Mouse (Mus musculus): ENCODE data around the gene Zfp950. TPM values are rescaled to one million over a fixed set of nuclear protein-coding genes. Genes with fewer than 3 reads are reported as not detected.

Gene Zfp950
- total RNA-seq, 1 experiment from 2014 or later = 50.5 TPM

DNA sequence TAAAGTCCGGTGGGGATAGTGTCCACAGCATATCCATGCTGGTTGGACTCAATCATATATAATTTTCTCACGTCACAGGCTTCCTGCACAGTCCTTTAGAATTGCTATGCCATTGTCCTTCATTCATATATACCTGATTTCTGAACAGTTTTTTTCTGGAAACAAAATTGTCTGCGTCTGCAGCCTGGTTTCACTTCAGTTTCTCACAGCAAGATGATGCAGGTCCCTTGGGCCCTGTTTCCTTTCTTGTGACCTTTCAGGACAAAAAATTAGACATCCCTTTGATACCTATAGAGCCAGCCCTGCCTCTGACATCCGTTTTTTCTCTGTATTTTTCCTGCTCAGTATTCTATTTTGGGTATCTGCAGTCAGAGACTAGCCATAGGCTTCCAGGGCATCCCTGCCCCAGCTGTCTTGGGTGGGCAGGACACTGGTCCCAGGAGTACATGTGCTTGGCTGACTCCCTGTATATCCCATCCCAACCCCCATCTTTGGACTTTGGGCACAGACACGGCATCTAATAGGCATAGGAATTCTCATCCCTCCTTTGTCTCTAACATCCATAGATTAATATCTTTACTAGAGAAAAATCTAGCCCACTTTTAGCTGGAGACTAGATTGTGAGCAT is 83.7 kb downstream of the Zfp950 start:
- DNase-seq = no peak

DNA sequence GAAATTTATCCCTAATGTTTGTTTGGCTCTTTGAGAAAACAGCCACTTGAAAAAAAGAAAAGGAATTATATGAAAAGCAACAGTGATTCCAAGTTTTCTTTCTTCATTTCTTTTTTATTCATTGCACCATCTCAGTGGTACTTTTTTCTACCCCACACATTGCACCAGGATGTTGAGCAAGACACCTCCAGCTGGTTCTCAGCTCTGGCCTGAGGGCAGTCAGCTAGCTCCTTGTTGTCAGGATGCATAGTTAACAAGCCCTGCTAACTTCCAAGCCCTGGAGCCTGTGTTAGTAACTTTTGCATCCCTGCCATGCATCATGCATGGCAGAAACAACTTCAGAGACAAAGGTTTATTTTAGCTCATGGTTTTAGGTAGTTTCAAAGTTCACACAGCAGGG is 87.9 kb downstream of the Zfp950 start:
- DNase-seq = no peak

DNA sequence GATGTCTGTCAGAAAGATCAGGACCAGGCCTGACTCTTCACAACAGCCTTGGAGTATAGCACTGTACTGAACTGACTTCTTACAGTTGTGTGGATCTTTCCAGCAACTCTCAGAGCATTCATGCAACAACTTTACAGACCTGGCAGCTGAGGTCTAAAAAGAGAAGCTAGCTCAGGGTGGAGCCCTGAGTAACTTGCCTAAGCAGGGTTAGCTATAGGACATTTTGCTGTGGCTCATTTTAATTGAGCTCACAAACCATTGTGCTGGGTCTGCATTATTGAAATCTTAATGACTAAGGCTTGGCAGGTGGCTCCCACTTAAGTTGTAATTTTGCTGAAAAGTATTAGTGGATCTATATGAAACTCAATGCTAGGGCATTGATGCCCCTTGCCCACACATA is 88.6 kb downstream of the Zfp950 start:
- DNase-seq = no peak

GRCm38 (mm10) chr19:61051151-61051550 is 89.5 kb downstream of the Zfp950 start:
- no peak for DNase-seq

- DNase-seq = no peak
These were observed 91.2 kb downstream of the Zfp950 start for GRCm38 (mm10) chr19:61049413-61049812.

- DNase-seq = peak; percentile 17
These were observed 92.0 kb downstream of the Zfp950 start for GRCm38 (mm10) chr19:61048646-61049045.

GRCm38 (mm10) chr19:61039151-61039550 is 101.5 kb downstream of the Zfp950 start:
- no peak for DNase-seq

DNA sequence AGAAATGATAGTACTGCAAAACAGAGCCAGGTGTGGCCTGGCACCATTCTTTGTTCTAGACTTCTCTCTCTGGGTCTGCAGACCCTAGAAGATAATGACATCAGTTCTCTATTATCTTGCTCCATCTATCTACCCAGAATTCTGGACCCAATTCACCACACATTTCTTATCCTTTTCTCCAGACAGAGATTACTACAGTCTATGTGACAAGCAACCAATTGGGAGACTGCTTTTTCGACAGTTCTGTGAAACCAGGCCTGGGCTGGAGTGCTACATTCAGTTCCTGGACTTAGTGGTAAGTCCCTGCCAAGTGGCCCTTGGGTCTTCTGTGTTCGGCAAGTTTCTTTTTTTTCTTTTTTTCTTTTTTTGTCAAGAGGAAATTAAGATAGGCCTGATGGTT is 109.1 kb downstream of the Zfp950 start:
- DNase-seq = no peak

DNA sequence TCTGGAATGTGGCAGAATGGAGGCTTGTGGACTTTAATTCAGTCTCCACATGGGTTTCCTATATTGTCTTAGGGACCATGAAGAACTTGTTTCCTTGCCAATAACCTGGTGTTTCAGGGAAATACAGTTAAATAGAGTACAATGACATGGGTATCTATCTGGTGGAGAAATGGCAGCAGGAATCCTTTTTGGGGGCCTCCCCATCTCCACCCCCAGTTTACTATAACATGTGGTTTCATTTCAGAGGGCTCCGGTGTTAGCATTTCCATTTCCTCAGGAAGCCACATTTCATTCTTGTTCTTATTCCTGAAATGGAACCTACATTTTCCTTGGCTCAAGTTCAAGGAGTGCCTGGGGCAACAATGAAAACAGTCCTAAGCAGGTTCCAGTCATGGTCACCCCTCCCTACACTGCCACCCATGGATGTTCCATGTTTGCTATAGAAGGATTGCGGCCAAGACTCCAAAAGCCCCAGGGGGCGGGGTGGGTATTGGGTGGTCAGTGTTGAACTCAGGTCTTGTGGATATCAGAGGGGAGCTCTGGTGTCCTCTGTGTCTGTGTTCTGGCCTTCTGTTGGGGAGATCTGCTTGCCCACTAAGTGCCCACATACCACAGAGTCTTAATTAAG is 118.6 kb downstream of the Zfp950 start:
- no peak for DNase-seq

DNA sequence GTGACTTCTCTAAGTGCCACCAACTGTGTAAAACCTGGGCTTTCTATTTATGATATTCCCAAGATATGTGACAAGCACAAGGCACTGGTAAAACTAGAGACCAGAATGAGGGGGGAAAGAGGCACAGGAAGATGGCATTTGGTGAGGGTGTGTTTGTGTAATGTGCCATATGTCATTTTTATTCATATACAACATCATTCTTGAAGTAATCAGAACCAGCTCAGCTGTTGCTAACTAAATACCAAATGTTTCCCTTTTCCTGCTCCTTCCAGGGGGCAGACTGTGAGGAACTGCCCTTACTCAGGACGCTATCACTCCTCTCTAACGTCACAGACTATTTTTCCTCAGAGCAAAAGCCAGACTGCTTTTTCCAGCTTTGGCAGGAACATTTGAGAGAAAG is 119.1 kb downstream of the Zfp950 start:
- no peak for DNase-seq

- DNase-seq = no peak
These were observed 123.0 kb downstream of the Zfp950 start for GRCm38 (mm10) chr19:61017477-61018266.

- DNase-seq = no peak
These were observed 131.4 kb downstream of the Zfp950 start for GRCm38 (mm10) chr19:61009266-61009665.

Other genes with a start within 250 kb of the Zfp950 start
- gene Gm7102, start 35.5 kb upstream of the Zfp950 start, total RNA-seq (2021) = 0.33 TPM in 1 of 2 replicates, not detected in the other
- not detected in 2 replicates for gene Gm6020, start 43.0 kb upstream of the Zfp950 start, total RNA-seq (2021)
- gene Csf2ra, start 87.6 kb upstream of the Zfp950 start, total RNA-seq (2021) = 21.3 and 31.7 TPM in 2 replicates
- gene Gm21060, start 156.2 kb upstream of the Zfp950 start, total RNA-seq (2021) = not detected in 2 replicates

Data from adrenal gland, postnatal 25 days (tissue).